Mouse (Mus musculus) ES-Bruce4 (cell line): Measurements from ENCODE around the gene Atr.

ENCODE experiments used
- CTCF ChIP-seq: IDR thresholded peaks from one replicate; pipeline ENCODE4 v1.8.1; 2011; ENCODE audit warnings: low read depth, low read length
- EP300 ChIP-seq: IDR thresholded peaks from 2 replicates; pipeline ENCODE4 v1.6.1; 2011; ENCODE audit warnings: low read depth, low read length; ENCODE audit not compliant: insufficient read depth
- POLR2A ChIP-seq: IDR thresholded peaks from one replicate; pipeline ENCODE4 v1.8.1; 2011; ENCODE audit warnings: low read length; ENCODE audit not compliant: insufficient read depth

- TF ChIP-seq CTCF (no peak), POLR2A (no peak), EP300 (no peak)
Observed at GRCm38 (mm10) chr9:95832758-95833157, 24.6 kb upstream of the Atr start.
